Mouse (Mus musculus) limb, embryonic 14.5 days (tissue): Measurements from ENCODE around the gene Smap2. TPM values are rescaled to one million over a fixed set of nuclear protein-coding genes. Genes with fewer than 3 reads are reported as not detected.

Experiments
- ATAC-seq: fragments of 200-750 bp; cut with Nextera tagmentation; 2 replicates; pipeline ENCODE4 v1.8.0; 2017; ENCODE audit warnings: low read depth, moderate number of reproducible peaks, moderate TSS enrichment; ENCODE audit not compliant: low FRiP score
- DNase-seq: peaks from one replicate; pipeline ENCODE4 v3.0.0-alpha.2; 2015; ENCODE audit warnings: low spot score
- H3K27ac ChIP-seq: fragments of 300-500 bp; sonication (generic); replicated peaks from 2 replicates; pipeline ENCODE4 v1.5.1; 2014; ENCODE audit warnings: low read depth, mild to moderate bottlenecking, low read length, moderate library complexity, mixed read lengths
- H3K27me3 ChIP-seq: fragments of 300-500 bp; sonication (generic); 2 replicates; pipeline ENCODE4 v1.6.1; 2014; ENCODE audit warnings: low read length, mixed read lengths; ENCODE audit not compliant: control insufficient read depth, insufficient read depth
- H3K36me3 ChIP-seq: fragments of 300-500 bp; sonication (generic); 2 replicates; pipeline ENCODE4 v1.6.1; 2014; ENCODE audit warnings: mild to moderate bottlenecking, low read length, moderate library complexity, mixed read lengths; ENCODE audit not compliant: control insufficient read depth, insufficient read depth
- H3K4me1 ChIP-seq: fragments of 300-500 bp; sonication (generic); 2 replicates; pipeline ENCODE4 v1.6.1; 2014; ENCODE audit warnings: antibody characterized with exemption, low read length, mixed read lengths; ENCODE audit not compliant: control insufficient read depth, insufficient read depth
- H3K4me2 ChIP-seq: fragments of 300-500 bp; sonication (generic); replicated peaks from 2 replicates; pipeline ENCODE4 v1.6.1; 2014; ENCODE audit warnings: low read depth, mild to moderate bottlenecking, low read length, moderate library complexity; ENCODE audit not compliant: severe bottlenecking
- H3K4me3 ChIP-seq: fragments of 300-500 bp; sonication (generic); replicated peaks from 2 replicates; pipeline ENCODE4 v1.5.1; 2014; ENCODE audit warnings: low read length
- H3K9ac ChIP-seq: fragments of 300-500 bp; sonication (generic); 2 replicates; pipeline ENCODE4 v1.6.1; 2014; ENCODE audit warnings: mild to moderate bottlenecking, low read depth, low read length, moderate library complexity; ENCODE audit not compliant: severe bottlenecking
- H3K9me3 ChIP-seq: fragments of 300-500 bp; sonication (generic); 2 replicates; pipeline ENCODE4 v1.6.1; 2016; ENCODE audit warnings: low read length; ENCODE audit not compliant: control insufficient read depth
- POLR2A ChIP-seq: fragments of 200-500 bp; IDR thresholded peaks from 2 replicates; pipeline ENCODE4 v1.8.0; 2012; ENCODE audit warnings: inconsistent platforms, mild to moderate bottlenecking, moderate library complexity, borderline replicate concordance; ENCODE audit not compliant: insufficient read depth, insufficient read length; ENCODE audit errors: extremely low read depth
- WGBS: fragments of 180-500 bp; shearing (Covaris S2); extraction: QIAGEN DNeasy Blood & Tissue Kit; methylation state at CpG from one replicate; pipeline ENCODE4 v1.1.7; 2014; 5-methylcytosine and 5-hydroxymethylcytosine counted together
- polyA plus RNA-seq, 2 experiments: library from polyadenylated mRNA; depleted of rRNA in 1 of 2; stranded (reverse) in 1 of 2; unstranded in 1 of 2; fragments of >200 nt; fragmentation: Nextera tagmentation in 1 of 2; extraction: Ambion mirVana in 1 of 2; gene quantifications; 2 replicates each; pipeline versions ENCODE4 v1.2.1 to v1.2.3; 2012 to 2014

Gene Smap2
- polyA plus RNA-seq, 2 experiments = 17.3 to 19.8 TPM

- H3K36me3 ChIP-seq = no peaks in the 10 kb centered on the region
- no peaks in the 10 kb centered on the region for H3K4me1 ChIP-seq
- H3K27ac ChIP-seq = no peak overlapping the region
- 29% methylated on average over 14 of the region's 14 CpGs for WGBS
- H3K4me2 ChIP-seq = no peak overlapping the region
- no peak overlapping the region for H3K4me3 ChIP-seq
- DNase-seq (no peak), ATAC-seq (no peak)
- no peak for TF ChIP-seq POLR2A
- H3K27me3 ChIP-seq = no peaks in the 10 kb centered on the region
- H3K9me3 ChIP-seq = no peaks in the 10 kb centered on the region
- no peak overlapping the region for H3K9ac ChIP-seq
Observed at GRCm38 (mm10) chr4:121028659-121029392, 11.8 kb upstream of the Smap2 start.

GRCm38 (mm10) chr4:121028146-121028545 is 11.1 kb upstream of the Smap2 start:
- Histone ChIP-seq H3K4me3 (no peak overlapping the region), H3K9me3 (no peaks in the 10 kb centered on the region), H3K4me1 (no peaks in the 10 kb centered on the region), H3K4me2 (no peak overlapping the region), H3K27ac (no peak overlapping the region), H3K36me3 (no peaks in the 10 kb centered on the region), H3K9ac (no peak overlapping the region), H3K27me3 (no peaks in the 10 kb centered on the region)
- WGBS = 44% methylated on average over 1 of the region's 1 CpGs
- no peak for ATAC-seq
- no peak for DNase-seq
- TF ChIP-seq POLR2A = no peak

- Histone ChIP-seq H3K9ac (no peak overlapping the region), H3K4me1 (no peaks in the 10 kb centered on the region), H3K36me3 (no peaks in the 10 kb centered on the region), H3K4me2 (no peak overlapping the region), H3K4me3 (no peak overlapping the region), H3K27ac (no peak overlapping the region), H3K27me3 (no peaks in the 10 kb centered on the region), H3K9me3 (no peaks in the 10 kb centered on the region)
- DNase-seq = no peak
- ATAC-seq = no peak
- TF ChIP-seq POLR2A = no peak
- 59% methylated on average over 2 of the region's 2 CpGs for WGBS
Observed at GRCm38 (mm10) chr4:121025681-121026080, 8.6 kb upstream of the Smap2 start.

GRCm38 (mm10) chr4:121023941-121024340 is 6.9 kb upstream of the Smap2 start:
- TF ChIP-seq POLR2A = no peak
- Histone ChIP-seq H3K4me3 (no peak overlapping the region), H3K27ac (no peak overlapping the region), H3K4me2 (no peak overlapping the region), H3K9me3 (no peaks in the 10 kb centered on the region), H3K36me3 (no peaks in the 10 kb centered on the region), H3K9ac (no peak overlapping the region), H3K4me1 (no peaks in the 10 kb centered on the region), H3K27me3 (no peaks in the 10 kb centered on the region)
- DNase-seq = no peak
- 79% methylated on average over 2 of the region's 2 CpGs for WGBS
- no peak for ATAC-seq

GRCm38 (mm10) chr4:121023464-121023863 is 6.4 kb upstream of the Smap2 start:
- Histone ChIP-seq H3K4me2 (no peak overlapping the region), H3K4me1 (no peaks in the 10 kb centered on the region), H3K4me3 (no peak overlapping the region), H3K9ac (no peak overlapping the region), H3K9me3 (no peaks in the 10 kb centered on the region), H3K27ac (no peak overlapping the region), H3K27me3 (no peaks in the 10 kb centered on the region), H3K36me3 (no peaks in the 10 kb centered on the region)
- no peak for TF ChIP-seq POLR2A
- WGBS = 85% methylated on average over 7 of the region's 7 CpGs
- no peak for DNase-seq
- ATAC-seq = no peak
